Mouse (Mus musculus) gastrocnemius, postnatal 25 days (tissue): ENCODE measurements around the gene Prnp. TPM values are rescaled to one million over a fixed set of nuclear protein-coding genes. Genes with fewer than 3 reads are reported as not detected.

Source experiments
- DNase-seq: peaks from one replicate; pipeline ENCODE4 v3.0.0; 2022
- total RNA-seq, 2 experiments: library from RNA; stranded (reverse); gene quantifications; 1 replicate in 1 of 2; 2 replicates in 1 of 2; pipeline ENCODE4 v1.2.3; 2021

Prnp gene
- total RNA-seq, 2 experiments from 2014 or later = 71.2 to 113 TPM

DNA sequence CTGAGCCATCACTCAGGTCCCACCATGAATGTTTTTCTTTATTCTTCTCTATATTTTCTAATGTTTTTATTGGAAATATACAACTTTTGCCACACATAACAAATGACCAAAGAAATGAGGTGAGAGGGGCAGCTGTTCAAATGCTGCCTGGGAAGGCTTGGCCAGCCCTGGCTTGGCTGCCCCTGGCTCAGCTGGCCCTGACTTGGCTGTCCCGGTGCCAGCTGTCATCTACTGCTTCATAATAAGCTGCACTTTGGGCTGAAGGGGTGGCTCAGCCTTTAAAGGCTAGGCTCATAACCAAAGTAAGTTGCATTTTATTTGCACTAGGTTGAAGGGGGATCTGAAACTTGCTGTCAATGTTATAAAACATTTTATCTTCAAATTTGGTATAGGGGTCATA is 2.9 kb upstream of the Prnp start:
- DNase-seq = no peak

DNA sequence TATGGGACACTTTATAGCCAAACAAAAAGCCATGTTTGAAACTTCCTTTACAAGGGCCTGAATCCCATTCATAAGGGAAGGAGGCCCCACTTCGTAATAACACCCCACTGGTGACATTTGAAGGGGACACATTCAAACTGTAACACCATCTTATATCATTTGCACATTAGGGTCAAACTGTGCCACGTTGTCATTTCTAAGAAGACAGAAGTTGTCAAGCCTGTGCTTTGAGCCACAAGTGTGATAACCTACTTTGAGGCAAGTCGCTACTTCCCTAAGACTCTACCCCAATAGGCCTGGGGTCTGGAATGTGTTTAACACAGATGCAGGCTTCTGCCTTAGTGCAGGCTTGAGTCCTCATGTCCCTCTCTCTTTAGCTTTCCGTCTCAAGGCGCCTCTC is 2.4 kb upstream of the Prnp start:
- no peak for DNase-seq

GRCm38 (mm10) chr2:131908351-131908861 is 1.3 kb upstream of the Prnp start:
- DNase-seq = peak; percentile 20

GRCm38 (mm10) chr2:131908906-131909305 is 822 bp upstream of the Prnp start:
- no peak for DNase-seq

GRCm38 (mm10) chr2:131910847-131911246 is 1.1 kb downstream of the Prnp start:
- no peak for DNase-seq

DNA sequence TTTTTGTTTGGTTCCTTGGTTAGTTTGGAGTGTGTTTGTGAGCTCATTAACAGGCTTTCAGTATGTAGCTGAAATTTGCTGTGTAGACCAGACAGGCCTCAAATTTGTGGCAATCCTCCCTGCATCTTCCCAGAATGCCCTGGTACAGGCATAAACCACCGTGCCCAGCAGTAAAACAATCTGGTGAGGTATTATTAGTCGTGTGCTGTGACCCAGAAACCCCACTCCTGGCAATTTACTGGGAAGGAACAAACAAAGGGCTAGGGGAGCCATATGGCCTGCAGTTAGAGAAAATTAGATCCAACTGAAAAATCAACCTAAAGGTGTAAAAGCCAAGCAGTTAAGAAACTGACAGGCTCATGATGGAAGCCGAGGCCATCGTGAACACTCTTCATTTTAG is 1.6 kb downstream of the Prnp start:
- no peak for DNase-seq

DNA sequence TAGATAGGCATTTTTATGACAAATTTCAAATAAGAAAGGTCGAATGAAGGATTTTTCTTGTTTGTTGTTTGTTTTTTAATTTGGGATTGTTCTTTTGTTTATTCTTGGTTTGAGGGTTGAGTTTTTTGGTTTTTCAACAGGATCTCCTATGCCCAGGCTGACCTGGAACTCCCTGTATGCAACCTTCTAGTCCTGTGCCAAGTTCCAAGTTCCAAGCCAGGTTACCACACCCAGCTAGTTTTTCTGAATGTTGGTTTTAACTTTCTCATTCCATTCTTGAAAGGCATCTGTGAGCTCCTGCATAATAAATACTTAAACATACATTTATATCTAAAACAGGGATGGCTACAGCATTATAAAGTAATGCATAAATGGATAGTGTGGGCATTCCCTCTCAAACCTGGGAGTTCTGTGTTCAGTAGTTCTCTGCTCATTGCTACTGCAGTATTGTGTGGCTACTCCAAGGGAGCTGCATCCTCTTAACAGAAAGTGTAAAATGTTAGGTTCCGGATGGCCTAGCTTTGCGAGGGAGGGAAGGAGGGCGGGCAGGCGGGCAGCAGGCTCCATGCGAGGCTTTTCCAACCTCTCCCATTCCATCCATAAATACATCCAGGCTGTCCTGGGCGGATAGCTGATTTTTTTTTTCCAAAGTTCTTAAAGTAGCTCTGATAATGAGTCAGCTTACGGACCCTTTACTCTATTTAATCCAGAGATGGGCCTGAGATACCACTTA is 3.0 kb downstream of the Prnp start:
- no peak for DNase-seq

DNA sequence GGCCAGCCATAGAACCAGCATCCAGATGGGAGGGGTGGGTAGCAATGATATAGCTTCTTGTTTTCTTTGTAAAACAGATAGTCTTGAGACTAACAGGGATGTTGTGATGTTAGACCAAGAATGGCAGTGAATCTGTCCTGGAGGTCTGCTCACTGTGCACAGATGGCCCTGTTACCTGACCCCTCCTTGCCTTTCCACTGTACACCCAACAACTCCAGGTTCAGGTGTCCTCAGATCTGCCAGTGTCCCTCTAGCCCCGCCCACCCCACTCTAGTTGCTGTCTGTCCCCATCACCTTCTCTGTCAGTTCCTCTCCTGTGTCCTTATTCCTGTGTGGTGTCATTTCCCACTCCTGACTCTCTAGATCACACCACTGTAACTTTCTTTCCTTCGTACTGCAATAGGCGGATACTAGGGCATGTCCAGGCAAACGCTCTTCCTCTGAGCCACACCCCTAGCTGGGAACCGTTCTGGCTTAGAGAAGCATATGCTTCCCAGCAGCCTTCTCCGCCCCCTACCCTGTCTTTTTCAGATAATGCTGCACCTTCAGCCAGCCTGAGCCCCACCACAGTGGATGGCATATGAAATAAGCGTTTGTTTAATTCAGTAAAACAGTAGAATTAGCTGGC is 22.7 kb downstream of the Prnp start:
- no peak for DNase-seq

GRCm38 (mm10) chr2:131933013-131933412 is 23.3 kb downstream of the Prnp start:
- DNase-seq = no peak

- no peak for DNase-seq
Observed at GRCm38 (mm10) chr2:131933598-131933997, 23.9 kb downstream of the Prnp start.

DNA sequence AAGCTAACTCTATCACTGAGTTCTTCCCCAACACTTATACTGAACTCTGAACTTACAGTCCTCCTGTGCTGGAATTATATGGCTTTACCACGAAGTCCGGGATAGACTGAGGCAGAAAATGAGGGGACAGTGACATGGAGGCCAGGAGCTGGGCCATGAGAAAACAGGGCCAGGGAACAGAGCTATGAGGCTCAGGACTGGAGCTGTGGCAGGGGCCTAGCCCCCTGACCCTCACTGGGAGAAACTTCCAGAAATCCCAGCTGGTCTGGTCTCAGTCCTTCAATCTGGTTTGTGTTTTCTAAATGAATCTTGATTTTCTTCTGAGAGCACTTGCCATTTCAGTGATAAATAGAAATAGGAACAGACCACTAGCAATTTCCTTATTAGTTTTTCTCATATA is 24.5 kb downstream of the Prnp start:
- DNase-seq = no peak

GRCm38 (mm10) chr2:131935390-131936105 is 25.8 kb downstream of the Prnp start:
- no peak for DNase-seq

GRCm38 (mm10) chr2:131936410-131936809 is 26.7 kb downstream of the Prnp start:
- no peak for DNase-seq

DNA sequence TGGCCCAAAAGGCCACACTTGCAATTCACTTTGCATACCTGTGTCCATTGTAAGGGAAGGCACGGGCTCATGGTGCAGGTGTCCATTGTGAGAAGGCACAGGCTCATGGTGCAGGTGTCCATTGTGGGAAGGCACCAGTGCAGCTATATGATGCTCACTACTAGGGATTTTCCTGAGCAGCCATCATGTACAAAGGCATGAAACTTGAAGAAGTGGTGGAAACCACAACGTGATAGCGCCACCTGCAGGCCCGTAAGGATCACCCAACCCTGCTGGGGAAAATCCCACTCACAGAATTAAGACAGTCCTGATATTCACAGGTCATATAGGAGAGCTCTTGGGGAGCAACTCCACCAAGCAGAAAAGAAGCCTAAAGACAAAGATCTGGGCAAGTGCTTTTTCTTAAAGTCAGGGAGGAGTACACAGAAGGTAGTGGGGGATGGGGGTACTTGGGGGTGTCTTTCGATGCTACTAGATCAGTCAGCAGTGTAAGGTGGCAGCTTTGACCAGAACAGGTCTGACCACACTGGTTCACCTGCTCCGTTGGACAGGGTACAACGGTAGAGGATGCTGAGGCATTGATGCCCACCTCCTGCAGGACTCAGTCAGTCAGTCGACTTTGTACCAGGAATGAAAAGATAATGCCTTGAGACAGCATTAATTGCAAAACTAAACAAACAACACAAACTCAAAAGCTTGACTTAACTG is 29.8 kb downstream of the Prnp start:
- DNase-seq = no peak

DNA sequence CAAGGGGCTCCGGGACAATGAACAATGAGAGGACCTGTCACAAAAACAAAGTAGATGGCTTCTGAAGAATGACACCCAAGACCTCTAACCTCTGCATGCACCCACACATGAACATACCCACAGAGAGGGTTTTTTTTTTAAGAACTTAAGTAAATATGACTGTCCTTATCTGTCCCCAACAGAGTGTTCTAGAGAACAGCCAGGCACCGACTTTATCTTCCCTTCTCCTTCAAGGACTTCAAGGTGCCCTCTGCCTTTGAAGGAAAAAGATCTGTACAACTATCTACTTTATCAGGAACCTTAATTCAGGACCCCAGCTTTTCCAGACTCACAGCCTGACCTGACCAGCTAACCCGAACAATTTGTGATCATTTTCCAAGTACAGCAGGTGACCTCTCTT is 30.8 kb downstream of the Prnp start:
- no peak for DNase-seq

GRCm38 (mm10) chr2:131941501-131941900 is 31.8 kb downstream of the Prnp start:
- DNase-seq = no peak

- no peak for DNase-seq
Observed at GRCm38 (mm10) chr2:131944370-131944769, 34.6 kb downstream of the Prnp start.

GRCm38 (mm10) chr2:131945225-131945624 is 35.5 kb downstream of the Prnp start:
- no peak for DNase-seq

DNA sequence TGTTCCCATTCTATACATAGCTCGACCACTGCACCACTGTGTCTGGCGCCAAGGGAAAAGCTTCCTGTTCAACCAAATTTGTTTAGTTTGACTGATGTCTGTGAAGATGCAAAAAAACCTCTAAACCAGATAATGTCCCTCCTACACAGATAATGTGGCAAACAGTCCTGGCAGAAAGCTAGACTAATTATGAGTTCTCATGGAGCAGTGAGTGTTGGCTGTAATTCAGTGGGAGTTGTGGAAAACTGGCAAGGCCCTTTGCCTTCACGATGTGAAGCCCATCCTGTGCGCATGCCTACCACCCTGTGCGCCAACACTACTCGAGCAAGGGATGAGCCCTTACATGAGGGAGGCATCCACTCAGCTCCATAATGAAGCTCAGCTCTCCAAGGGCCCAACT is 36.0 kb downstream of the Prnp start:
- DNase-seq = no peak

DNA sequence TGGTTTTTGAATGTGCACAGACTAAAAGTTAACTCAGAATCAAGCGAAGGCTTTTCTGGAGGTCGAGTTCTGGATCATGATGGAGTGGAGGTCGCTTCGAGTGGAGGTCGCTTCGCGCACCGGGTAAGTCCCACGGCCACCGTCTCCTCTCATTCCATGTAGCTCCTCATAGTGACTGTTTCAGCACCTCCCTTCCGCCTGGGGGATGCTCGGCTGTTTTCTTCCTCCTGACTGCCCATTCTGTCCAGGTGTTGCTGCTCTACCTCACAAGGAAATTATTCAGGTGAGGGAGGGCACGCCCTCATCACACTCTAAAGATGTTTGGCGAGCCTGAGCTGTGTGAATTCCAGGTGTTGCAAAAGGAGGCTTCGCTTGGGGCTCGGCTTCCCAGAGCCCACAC is 36.6 kb downstream of the Prnp start:
- no peak for DNase-seq

GRCm38 (mm10) chr2:131948156-131948555 is 38.4 kb downstream of the Prnp start:
- no peak for DNase-seq

DNA sequence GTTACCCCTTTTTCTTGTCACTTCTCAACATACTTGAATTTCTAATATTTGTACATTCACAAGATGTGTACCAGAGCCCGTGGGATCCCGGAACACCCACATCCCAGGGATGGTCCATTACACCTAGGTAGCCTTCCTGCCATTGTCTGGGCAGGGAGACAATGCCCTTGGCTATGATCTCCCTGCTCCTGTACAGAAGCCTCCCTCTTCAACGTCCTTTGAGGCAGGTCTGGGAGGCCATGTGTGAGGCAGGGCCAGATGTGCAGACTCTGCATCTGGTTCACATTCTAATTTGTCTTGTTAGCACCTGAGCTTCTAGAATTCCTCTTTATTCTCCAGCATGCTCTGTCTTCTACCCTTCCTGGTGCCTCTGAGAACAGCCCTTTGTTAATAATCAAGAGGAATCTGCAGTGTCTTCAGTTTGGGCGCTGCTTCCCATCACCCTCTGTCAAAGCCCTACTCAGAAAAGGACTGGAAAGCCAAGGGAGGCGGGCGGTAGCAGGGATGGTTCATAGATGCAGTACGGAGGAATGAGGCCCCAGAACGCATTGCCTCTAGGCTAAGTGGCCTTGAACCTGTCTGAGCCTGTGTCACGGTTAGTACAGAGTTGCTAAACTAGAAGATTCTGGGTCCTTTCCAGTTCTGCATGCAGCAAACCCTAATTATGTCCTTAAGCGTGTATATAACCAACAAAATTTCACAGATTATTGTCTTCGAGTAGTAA is 39.4 kb downstream of the Prnp start:
- no peak for DNase-seq
